Mouse (Mus musculus): ENCODE measurements at regions not wholly inside any gene's neighbourhood (a gene's known extent, or its start where the extent isn't known, plus 50 kb on each side); places are given as distances from the start of the nearest gene placed in this dataset.

DNA sequence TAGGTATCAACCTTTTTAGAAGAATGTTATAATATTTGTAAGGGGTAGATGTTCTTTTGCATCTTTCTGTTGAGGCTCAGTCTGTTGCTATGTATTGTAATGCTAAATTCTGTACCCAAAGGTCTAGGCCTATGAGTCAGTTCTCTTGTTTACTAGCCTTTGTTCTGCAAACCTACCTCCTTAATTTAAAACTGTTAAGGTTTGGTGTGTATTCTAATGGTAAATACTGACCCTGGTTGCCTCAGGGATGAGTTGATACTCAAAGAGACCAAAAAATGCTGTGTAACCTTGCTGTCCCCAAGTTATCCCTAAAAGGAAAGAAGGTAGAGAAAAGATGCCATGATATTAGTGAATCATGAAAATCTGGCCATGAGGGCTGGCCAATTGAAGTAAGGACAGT, 433.4 kb upstream of the Man1a start:
- no peaks in the 10 kb centered on the region for H3K36me3 ChIP-seq (ENCODE audit: control insufficient read depth, insufficient read depth, low read length)
- no peaks in the 10 kb centered on the region for H3K27me3 ChIP-seq (ENCODE audit: control insufficient read depth, insufficient read depth, low read length)
- no peaks in the 10 kb centered on the region for H3K9me3 ChIP-seq (ENCODE audit: control insufficient read depth, low read depth, low read length)
- H3K4me1 ChIP-seq (ENCODE audit: control insufficient read depth, insufficient read depth, low read length), result no peaks in the 10 kb centered on the region
- no peak overlapping the region for H3K9ac ChIP-seq (replicated peaks; ENCODE audit: low read depth, low read length)
- no peak overlapping the region for H3K27ac ChIP-seq (ENCODE audit: low read length)
- no peak overlapping the region for H3K4me3 ChIP-seq (ENCODE audit: low read depth, low read length)
- no peak for ATAC-seq (ENCODE audit: insufficient number of reproducible peaks, insufficient read depth, low FRiP score, low read depth)
- no peak overlapping the region for H3K4me2 ChIP-seq (replicated peaks; ENCODE audit: low read depth, low read length)
